Mouse (Mus musculus): Measurements from ENCODE around the gene Aspscr1. TPM values are rescaled to one million over a fixed set of nuclear protein-coding genes. Genes with fewer than 3 reads are reported as not detected.

The Aspscr1 gene
- polyA plus RNA-seq (2012; rRNA removed) = 93.2 and 102 TPM in 2 replicates

DNA sequence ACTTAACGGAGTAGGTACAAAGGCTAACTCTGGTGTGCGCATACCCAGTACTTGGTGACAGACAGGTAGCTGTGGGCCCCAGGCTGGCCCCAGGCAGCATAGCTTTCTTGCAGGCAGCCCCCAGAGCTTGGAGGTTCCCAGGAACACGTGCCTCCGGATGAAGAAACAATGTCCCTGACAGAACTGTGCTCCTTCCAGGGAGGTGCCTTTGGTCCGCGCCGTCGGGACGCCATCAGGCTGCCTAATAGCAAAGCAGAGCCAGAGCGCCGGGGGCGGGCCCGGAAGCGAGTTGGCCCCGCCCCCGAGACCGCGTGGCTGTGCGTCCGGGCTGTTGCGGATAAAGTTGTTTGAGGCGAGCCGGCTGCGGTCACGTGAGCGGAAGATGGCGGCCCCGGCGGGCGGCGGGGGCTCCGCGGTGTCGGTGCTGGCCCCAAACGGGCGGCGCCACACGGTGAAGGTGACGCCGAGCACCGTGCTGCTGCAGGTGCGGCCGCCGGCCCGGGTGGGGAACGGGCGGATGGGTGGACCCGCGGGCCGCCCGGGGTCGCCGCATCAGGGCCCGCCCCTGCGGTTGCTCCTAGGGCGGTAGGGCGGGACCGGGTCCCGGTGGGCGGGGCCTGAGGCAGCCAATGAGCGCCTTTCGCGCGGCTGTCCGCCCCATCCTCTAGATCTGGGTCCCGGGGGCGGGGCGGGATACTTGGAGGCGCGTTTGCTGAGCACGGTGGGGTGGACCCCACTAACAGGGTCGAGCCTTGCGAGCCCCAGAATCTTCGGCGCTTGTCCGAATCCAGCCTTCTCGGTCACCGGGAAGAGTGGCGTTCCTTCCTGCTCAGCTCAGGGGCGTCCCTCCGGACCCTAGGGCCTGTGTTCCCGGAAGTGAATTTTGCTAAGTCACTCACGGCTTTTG lies at the start of gene Aspscr1:
Gene Aspscr1, plus strand, starts transcription at position 287 of the 907 bp plus-strand sequence.

DNA sequence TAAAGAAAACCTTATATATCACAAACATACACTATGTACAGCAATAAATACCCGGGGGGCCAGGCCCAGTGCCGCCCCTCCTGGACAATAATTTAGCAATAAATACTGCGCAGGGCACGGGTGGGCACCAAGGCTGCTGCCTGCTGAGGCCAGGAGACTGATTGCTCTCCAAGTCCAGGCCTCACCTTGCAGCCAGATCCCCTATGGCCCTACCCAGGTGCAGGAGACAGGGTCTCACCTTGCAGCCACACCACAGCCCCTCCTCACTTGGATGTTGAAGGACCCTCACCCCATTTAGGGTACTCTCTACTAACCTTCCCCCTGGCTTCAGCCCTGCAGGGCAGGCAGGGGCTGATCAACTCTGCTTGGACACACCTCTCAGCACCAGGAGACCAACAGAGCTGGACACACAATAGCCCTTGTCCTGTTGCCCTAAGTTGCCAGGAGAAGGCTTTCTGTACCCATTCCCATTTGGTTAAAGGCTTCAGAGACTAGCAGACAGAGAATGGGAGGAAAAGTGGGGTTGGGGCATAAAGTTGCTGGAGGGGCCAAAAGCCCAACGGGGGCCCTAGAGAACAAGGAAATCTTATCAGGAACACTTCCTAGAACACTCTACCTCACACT lies 47.5 kb upstream of the Aspscr1 start, which contains the start of gene Sirt7:
Gene Sirt7, minus strand, starts transcription at position 89 of the 624 bp plus-strand sequence.

DNA sequence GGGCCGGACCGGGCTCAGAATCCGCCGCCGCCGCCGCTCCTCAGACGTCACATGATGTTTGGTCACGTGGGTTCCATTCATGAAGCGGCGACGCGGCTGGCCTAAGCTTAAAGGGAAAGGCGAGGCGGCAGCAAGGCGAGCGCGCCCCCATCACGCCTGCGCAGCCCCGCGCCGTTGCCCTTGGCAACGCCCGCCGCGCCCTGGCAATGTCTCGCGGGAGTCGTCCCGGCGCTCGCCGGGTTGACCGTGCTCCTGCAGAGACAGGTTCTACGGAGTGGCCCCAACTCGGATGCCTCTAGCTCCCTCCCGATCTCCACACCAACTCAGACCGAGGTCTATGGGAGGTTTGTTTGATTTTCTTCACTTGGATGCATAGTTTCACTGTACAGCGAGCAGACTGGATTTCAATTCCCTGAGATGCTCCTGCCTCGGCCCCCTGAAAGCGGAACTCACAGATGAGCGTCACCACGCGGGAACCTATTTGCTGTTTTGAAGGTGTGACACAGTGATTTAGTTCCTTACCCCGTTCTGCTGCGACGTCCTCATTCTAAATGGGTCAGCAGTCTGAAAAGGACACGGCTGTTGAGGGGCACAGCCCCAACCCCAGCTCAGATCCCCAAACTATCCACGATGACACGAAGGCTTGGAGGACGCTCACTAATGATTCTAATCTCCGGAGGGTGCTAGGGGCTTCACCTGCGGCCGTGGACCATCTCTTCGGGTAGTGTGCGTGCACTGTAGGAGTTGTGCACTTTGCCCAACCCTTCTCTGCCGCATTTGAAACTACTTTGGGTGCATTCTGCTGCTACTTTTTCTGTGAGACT lies 39.0 kb upstream of the Aspscr1 start, which contains the start of gene Mafg:
Gene Mafg, minus strand, starts transcription at position 81 of the 824 bp plus-strand sequence.

DNA sequence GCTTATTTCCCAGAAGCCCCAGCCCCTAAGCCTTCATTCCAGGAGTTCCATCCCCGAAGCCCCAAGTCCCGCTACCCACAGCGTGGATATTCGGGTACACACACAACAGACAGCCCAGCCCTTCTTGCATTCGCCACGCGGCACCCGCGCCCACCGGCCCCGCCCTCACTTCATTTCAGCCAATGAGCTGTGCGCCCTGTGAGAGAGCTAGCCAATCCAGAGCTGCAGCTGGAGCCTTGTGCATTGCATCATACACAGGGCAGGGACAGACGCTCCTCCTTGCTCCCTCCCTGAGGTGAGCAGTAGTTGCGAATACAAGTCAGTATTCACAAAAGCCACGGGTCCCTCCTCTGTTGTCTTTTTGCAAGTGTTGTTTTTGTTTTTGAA lies 29.2 kb upstream of the Aspscr1 start, which contains the start of gene Pycr1:
Gene Pycr1, minus strand, starts transcription at position 169 of the 387 bp plus-strand sequence.

DNA sequence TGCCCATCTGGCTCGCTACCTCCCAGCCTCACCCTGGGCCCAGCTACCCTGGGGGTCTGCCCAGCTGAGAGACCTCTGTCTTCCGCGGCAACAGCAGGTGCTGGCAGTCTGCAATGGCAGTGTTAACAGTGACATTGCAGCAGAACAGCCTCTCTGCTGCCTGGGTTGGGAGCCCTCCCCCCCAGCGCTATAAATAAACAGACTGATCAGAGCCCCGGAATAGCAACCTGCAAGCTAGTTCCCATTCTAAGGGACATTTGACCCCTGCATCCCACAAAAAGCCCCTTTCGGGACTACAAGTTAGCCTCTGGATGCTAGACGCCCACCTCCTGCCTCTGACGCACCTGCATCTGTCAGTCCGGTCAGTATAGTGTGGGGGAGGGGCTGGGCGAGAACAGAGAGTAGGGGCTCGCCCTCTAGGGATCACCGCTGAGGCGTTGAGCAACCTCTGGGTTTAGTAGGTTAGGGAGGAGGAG lies 24.7 kb upstream of the Aspscr1 start, which contains the start of gene Myadml2:
Gene Myadml2, minus strand, starts transcription at position 158 of the 476 bp plus-strand sequence.

DNA sequence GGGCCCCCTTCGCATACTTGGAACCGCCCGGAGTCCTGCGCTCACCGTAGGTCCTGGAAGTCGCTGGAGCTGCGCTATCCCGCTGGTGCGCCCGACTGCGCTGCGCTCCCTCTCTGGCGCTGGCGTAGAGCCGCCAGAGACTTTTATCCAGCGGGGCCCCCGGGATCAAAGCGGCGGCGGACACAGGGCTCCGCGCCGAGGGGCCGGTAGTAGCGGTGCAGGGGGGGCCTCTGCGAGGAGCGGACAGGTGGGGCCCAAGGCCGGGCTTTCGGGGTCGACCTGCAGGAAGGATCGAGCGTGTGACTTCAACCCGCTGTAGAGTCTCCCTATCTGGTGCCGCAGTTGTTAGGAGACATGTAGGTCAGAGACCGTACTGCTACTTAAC lies 11.7 kb upstream of the Aspscr1 start, which contains the start of gene Notum:
Gene Notum, minus strand, starts transcription at position 100 of the 385 bp plus-strand sequence.

DNA sequence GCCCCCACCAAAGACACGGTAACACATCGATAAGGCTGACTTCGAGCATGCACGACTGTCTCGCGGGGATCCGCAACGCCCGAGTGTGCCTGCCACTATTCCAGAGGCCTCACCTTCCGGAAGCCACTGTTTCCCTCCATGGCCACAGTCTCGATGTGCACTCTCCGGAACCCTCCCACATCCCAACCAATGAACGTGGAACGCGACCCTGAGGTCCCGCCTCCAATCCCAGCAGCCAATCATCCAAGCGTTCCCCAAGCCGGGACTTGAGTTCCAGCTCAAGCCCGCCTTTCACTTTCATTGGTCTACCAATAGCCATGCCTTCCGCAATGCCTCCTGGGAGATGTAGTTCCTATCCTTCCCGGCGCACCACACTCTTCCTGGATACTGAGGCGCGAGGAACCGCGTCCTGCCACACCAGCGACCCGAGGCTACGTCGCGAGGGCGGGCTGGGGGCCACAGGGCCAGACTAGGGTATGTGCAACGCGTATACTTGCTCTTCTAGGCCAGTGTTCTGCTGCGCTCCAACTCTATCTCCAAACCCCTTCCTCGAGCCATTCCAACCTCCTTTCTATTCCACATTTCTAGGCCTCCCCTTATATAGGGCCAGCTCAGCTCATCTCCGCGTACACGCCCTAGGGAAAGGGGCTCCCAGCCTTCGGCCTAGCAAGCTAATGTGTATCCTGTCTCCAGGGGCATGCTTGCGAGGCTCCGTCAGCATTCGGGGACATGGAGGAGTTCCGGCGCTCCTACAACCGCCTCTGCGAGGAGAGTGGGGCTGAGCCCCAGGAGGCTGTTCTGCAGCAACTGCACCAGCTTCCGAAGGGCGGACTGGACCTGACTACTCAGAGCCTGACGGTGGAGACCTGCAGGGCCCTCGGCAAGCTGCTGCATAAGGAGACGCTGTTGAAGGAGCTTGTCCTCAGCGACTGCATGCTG lies 41.1 kb downstream of the Aspscr1 start, which contains the start of the genes Cenpx and Lrrc45:
Gene Cenpx, minus strand, starts transcription at position 159 of the 939 bp plus-strand sequence.
Gene Lrrc45, plus strand, starts transcription at position 346 of the 939 bp plus-strand sequence.

DNA sequence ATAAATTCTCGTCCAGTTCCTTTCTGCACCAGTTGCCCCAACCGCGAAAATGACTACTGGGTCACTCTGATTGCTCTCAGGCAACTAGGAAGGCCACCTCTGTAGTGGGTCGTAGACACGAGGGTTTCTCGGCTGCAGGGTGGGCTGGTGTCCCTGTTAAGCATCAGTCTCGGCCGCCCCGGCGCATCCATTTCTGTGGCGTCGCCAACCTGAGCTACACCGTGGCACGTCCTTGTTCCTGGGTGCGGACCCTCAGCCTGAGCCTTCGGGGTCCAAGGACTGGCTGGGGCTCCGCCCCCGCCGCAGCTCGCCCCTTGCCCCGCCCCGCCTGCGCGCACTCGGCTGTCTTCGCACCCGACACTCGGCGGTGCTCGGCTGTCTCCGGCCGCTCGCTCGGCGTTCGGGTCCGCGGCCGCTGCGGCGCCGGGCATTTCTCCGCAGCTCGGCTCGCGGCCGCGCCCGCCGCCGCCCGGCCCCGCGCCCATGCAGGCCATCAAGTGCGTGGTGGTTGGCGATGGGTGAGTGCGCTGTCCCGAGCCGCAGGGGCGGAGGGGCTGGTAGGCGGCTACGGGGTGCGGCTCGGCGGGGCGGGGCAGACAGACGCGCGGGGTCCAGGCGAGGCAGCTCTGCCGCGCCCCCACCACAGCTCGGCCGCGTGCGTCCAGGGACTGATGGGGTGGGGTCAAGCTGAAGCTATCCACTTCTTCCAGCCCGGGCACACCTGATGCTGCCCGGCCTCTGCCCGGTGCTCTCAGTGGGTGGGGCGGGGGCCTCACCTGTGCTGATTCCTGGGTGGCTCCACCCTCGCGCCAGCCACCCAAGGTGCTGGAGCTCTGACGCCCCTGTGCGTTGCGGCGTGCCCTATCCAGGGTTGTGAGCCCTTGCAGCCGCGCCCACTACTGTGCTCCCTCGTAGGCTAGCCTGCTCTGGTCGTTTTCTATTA lies 48.6 kb downstream of the Aspscr1 start, which contains the start of gene Rac3:
Gene Rac3, plus strand, starts transcription at position 347 of the 943 bp plus-strand sequence.

DNA sequence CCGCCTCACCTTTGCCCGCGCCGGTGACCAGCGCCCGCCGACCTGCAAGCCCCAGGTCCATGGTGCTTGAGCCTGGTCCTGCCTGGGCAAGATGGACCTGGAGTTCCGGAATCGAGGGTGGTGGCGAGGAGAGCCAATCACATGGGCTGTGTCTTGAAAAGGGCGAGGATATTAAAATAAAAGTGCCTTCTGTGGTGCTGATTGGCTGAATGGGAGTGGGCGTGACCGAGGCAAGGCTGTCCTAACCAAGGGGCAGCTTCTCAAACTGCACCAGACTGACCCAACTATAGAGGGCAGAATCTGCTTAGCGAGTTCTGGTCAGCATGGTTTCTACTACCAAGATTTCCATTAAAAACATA lies 54.4 kb downstream of the Aspscr1 start, which contains the start of gene Dcxr:
Gene Dcxr, minus strand, starts transcription at position 113 of the 359 bp plus-strand sequence.

DNA sequence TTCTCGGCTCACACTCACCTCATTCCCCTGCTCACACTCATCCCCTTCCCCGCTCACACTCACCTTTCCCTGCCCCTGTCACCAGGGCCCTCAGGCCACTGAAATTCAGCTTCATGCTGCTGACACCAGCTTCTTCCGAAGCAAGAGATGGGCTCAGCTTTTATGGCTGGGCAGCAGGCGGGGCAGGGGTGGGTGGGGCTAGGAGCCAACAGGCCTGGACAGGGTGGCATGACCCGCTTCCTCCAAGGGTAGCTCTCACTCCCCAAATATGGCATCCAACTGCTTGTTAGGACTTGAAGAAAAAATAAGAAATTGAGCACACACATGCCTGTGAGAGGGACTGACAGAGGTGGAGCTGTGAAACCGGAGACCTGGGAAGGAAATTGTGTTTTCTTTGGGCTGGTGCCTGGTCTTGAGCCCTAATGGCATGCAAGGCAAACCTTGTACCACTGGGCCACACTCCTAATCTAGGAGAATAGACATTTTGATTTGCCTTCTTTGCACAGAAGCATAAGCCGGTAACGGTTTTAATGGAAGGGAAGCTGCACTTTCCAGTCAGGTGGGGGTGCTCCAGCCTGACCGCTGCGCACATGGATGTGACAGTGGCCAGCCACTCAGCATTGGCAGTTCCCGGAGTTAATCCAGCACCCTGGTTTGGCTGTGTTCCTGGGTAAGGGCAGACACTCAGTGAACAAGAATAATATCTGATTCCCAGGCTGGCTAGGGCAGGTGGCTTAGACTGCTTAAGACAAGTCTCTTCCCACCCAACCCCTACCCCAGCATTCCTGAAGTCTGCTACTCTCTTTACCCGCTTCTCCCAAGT lies 59.3 kb downstream of the Aspscr1 start, which contains the start of gene Cbr2:
Gene Cbr2, minus strand, starts transcription at position 257 of the 823 bp plus-strand sequence.

Other genes with a start within 250 kb of the Aspscr1 start
- 62.4 and 84.3 TPM in 2 replicates for gene Nploc4, start 235.3 kb upstream of the Aspscr1 start, polyA plus RNA-seq (2012; rRNA removed)
- gene Tspan10, start 230.3 kb upstream of the Aspscr1 start, polyA plus RNA-seq (2012; rRNA removed) = 0.19 and 0.41 TPM in 2 replicates
- gene Pde6g, start 219.5 kb upstream of the Aspscr1 start, polyA plus RNA-seq (2012; rRNA removed) = 0.55 and 0.56 TPM in 2 replicates
- gene Oxld1, start 214.9 kb upstream of the Aspscr1 start, polyA plus RNA-seq (2012; rRNA removed) = 25.9 and 35.8 TPM in 2 replicates
- gene Ccdc137, start 214.9 kb upstream of the Aspscr1 start, polyA plus RNA-seq (2012; rRNA removed) = 9.6 and 10.4 TPM in 2 replicates
- 23.7 and 24.4 TPM in 2 replicates for gene Arl16, start 205.4 kb upstream of the Aspscr1 start, polyA plus RNA-seq (2012; rRNA removed)
- 196 and 363 TPM in 2 replicates for gene Mrpl12, start 188.4 kb upstream of the Aspscr1 start, polyA plus RNA-seq (2012; rRNA removed)
- 357 and 440 TPM in 2 replicates for gene Slc25a10, start 181.1 kb upstream of the Aspscr1 start, polyA plus RNA-seq (2012; rRNA removed)
- 0.35 and 0.95 TPM in 2 replicates for gene Gcgr, start 142.3 kb upstream of the Aspscr1 start, polyA plus RNA-seq (2012; rRNA removed)
- 51.3 and 59.4 TPM in 2 replicates for gene Mcrip1, start 123.2 kb upstream of the Aspscr1 start, polyA plus RNA-seq (2012; rRNA removed)
- gene Ppp1r27, start 121.8 kb upstream of the Aspscr1 start, polyA plus RNA-seq (2012; rRNA removed) = 0.22 TPM in 1 of 2 replicates, not detected in the other
- gene P4hb, start 99.7 kb upstream of the Aspscr1 start, polyA plus RNA-seq (2012; rRNA removed) = 238 and 254 TPM in 2 replicates
- gene Arhgdia, start 91.3 kb upstream of the Aspscr1 start, polyA plus RNA-seq (2012; rRNA removed) = 643 and 823 TPM in 2 replicates
- 25.4 and 31.6 TPM in 2 replicates for gene Alyref, start 74.6 kb upstream of the Aspscr1 start, polyA plus RNA-seq (2012; rRNA removed)
- 119 and 133 TPM in 2 replicates for gene Anapc11, start 74.6 kb upstream of the Aspscr1 start, polyA plus RNA-seq (2012; rRNA removed)
- 5.5 and 6.3 TPM in 2 replicates for gene Npb, start 64.5 kb upstream of the Aspscr1 start, polyA plus RNA-seq (2012; rRNA removed)
- 325 and 389 TPM in 2 replicates for gene Pcyt2, start 55.0 kb upstream of the Aspscr1 start, polyA plus RNA-seq (2012; rRNA removed)
- gene Sirt7, start 47.7 kb upstream of the Aspscr1 start, polyA plus RNA-seq (2012; rRNA removed) = 109 and 125 TPM in 2 replicates
- gene Mafg, start 39.4 kb upstream of the Aspscr1 start, polyA plus RNA-seq (2012; rRNA removed) = 32.4 and 38.3 TPM in 2 replicates
- gene Pycr1, start 29.2 kb upstream of the Aspscr1 start, polyA plus RNA-seq (2012; rRNA removed) = 30.3 and 39.3 TPM in 2 replicates
- gene Myadml2, start 24.8 kb upstream of the Aspscr1 start, polyA plus RNA-seq (2012; rRNA removed) = 0.13 and 0.42 TPM in 2 replicates
- gene Notum, start 11.8 kb upstream of the Aspscr1 start, polyA plus RNA-seq (2012; rRNA removed) = 0.80 and 0.83 TPM in 2 replicates
- 73.6 and 85.1 TPM in 2 replicates for gene Cenpx, start 40.8 kb downstream of the Aspscr1 start, polyA plus RNA-seq (2012; rRNA removed)
- 39.0 and 42.1 TPM in 2 replicates for gene Lrrc45, start 41.0 kb downstream of the Aspscr1 start, polyA plus RNA-seq (2012; rRNA removed)
- gene Rac3, start 48.5 kb downstream of the Aspscr1 start, polyA plus RNA-seq (2012; rRNA removed) = 18.7 and 26.9 TPM in 2 replicates
- 198 and 220 TPM in 2 replicates for gene Dcxr, start 54.3 kb downstream of the Aspscr1 start, polyA plus RNA-seq (2012; rRNA removed)
- 100 and 126 TPM in 2 replicates for gene Cbr2, start 59.1 kb downstream of the Aspscr1 start, polyA plus RNA-seq (2012; rRNA removed)
- gene Hmga1b, start 89.8 kb downstream of the Aspscr1 start, polyA plus RNA-seq (2012; rRNA removed) = 1.5 and 3.1 TPM in 2 replicates
- gene Rfng, start 111.2 kb downstream of the Aspscr1 start, polyA plus RNA-seq (2012; rRNA removed) = 61.7 and 67.2 TPM in 2 replicates
- gene Gps1, start 111.3 kb downstream of the Aspscr1 start, polyA plus RNA-seq (2012; rRNA removed) = 119 and 127 TPM in 2 replicates
- gene Dus1l, start 123.4 kb downstream of the Aspscr1 start, polyA plus RNA-seq (2012; rRNA removed) = 36.2 and 39.8 TPM in 2 replicates
- gene Fasn, start 151.6 kb downstream of the Aspscr1 start, polyA plus RNA-seq (2012; rRNA removed) = 355 and 470 TPM in 2 replicates

Data from colon, adult 2 months (tissue).